In genomic region chr12:39920466-39920913, GRCm38 (mm10) we compare ENCODE assay signal across 9 mouse cellular contexts.
DNase-seq lines count a peak whose midpoint lies in the region; ATAC-seq and TF ChIP-seq lines count a peak whose summit lies in the region.
"Had no signal": no experiment of that assay in that cellular context is flagged by ENCODE, and none has a peak within 500 bp of the region (broad histone marks: within the 10 kb centered on the region; RNA-seq: fewer than 3 reads in every experiment).

No protein-coding gene starts in this region.

- ATAC-seq in megakaryocyte progenitor cell, adult 5-6 weeks (replicated peaks; ENCODE audit: poor library complexity): peak; percentile 39
- ATAC-seq in stomach, embryonic 14.5 days (ENCODE audit: insufficient number of reproducible peaks, insufficient read depth, low FRiP score, low read depth): peak; percentile 42; the same call in 1 of the 2 replicates
- ATAC-seq in erythroblast, adult 5-6 weeks (replicated peaks; ENCODE audit: low FRiP score, poor library complexity, severe bottlenecking): no peak

- no peak for TF ChIP-seq POLR2A in CH12.LX (IDR thresholded peaks at IDR 0.05; ENCODE audit: low read depth, low read length)
- no peak for TF ChIP-seq POLR2A in brain, embryonic 14.5 days (IDR thresholded peaks at IDR 0.05; ENCODE audit: borderline replicate concordance, extremely low read depth, insufficient read depth, insufficient read length, poor library complexity, severe bottlenecking)

- no peaks in the 10 kb centered on the region for H3K36me3 ChIP-seq in CH12.LX (replicated peaks in 1 of 2; ENCODE audit: control insufficient read depth in 1 of 2, insufficient read depth in 1 of 2, low read length in 1 of 2)
- H3K36me3 ChIP-seq in forebrain, embryonic 10.5 days (replicated peaks): no peaks in the 10 kb centered on the region
- no peaks in the 10 kb centered on the region for H3K36me3 ChIP-seq in stomach, embryonic 14.5 days (ENCODE audit: control insufficient read depth, insufficient read depth, low read length)
- H3K36me3 ChIP-seq: liver, embryonic 13.5 days had no signal

- no peaks in the 10 kb centered on the region for H3K79me2 ChIP-seq in CH12.LX (replicated peaks; ENCODE audit: control insufficient read depth, extremely low read depth, insufficient read depth, poor library complexity, severe bottlenecking)

- TF ChIP-seq EP300 in CH12.LX (IDR thresholded peaks at IDR 0.05; ENCODE audit: low read length): no peak

- no peak for TF ChIP-seq RAD21 in CH12.LX (IDR thresholded peaks at IDR 0.05; ENCODE audit: low read depth, low read length)

- in situ Hi-C loops in CH12.LX (cut with MboI; ENCODE audit: low pct_ligation_motif_present, low pct_unique_long_range_greater_than_20kb, low sequenced_read_pairs): no loop called here

- DNase-seq in CH12.LX (ENCODE audit: extremely low read depth): no peak
- DNase-seq in brain, embryonic 14.5 days (ENCODE audit: low read depth): peak; percentile 96
- peak; percentile 22 for DNase-seq in forebrain, embryonic 10.5 days (ENCODE audit: extremely low spot score, low spot score)
- peak; percentile 14 to 33 for DNase-seq in heart, postnatal 10 days
- DNase-seq in kidney, postnatal 4 days: peak; percentile 52 to 63
- DNase-seq: liver, embryonic 13.5 days had no signal

- H3K27me3 ChIP-seq in CH12.LX (replicated peaks): no peaks in the 10 kb centered on the region
- no peaks in the 10 kb centered on the region for H3K27me3 ChIP-seq in forebrain, embryonic 10.5 days (ENCODE audit: poor library complexity, severe bottlenecking)
- no peaks in the 10 kb centered on the region for H3K27me3 ChIP-seq in stomach, embryonic 14.5 days (ENCODE audit: control insufficient read depth, insufficient read depth, low read length)
- H3K27me3 ChIP-seq: liver, embryonic 13.5 days had no signal

- TF ChIP-seq CTCF in CH12.LX (conservative IDR thresholded peaks at IDR 0.05 in 1 of 2, IDR thresholded peaks at IDR 0.05 in 1 of 2; ENCODE audit: low read depth in 2 of 2, low read length in 2 of 2): no peak
- no peak for TF ChIP-seq CTCF in brain, embryonic 14.5 days (IDR thresholded peaks at IDR 0.05; ENCODE audit: borderline replicate concordance, extremely low read depth, insufficient read depth, insufficient read length)

- no peak overlapping the region for H3K9ac ChIP-seq in CH12.LX (ENCODE audit: insufficient read depth, low read depth)
- H3K9ac ChIP-seq in stomach, embryonic 14.5 days (replicated peaks; ENCODE audit: low read depth, low read length): no peak overlapping the region
- H3K9ac ChIP-seq: liver, embryonic 13.5 days had no signal

- H3K9me3 ChIP-seq in CH12.LX (replicated peaks; ENCODE audit: low read length): no peaks in the 10 kb centered on the region
- no peaks in the 10 kb centered on the region for H3K9me3 ChIP-seq in forebrain, embryonic 10.5 days
- no peaks in the 10 kb centered on the region for H3K9me3 ChIP-seq in stomach, embryonic 14.5 days (ENCODE audit: control insufficient read depth, low read depth, low read length)
- H3K9me3 ChIP-seq: liver, embryonic 13.5 days had no signal

- intact Hi-C loops in heart, postnatal 10 days (cut with DNase I): no loop called here

- peaks cover 3 to 4% of the 10 kb centered on the region in 2 experiments; a peak in 2 of 4 replicates for H3K4me1 ChIP-seq in CH12.LX (ENCODE audit: control insufficient read depth in 1 of 2, insufficient read depth in 2 of 2)
- peaks cover 25% of the 10 kb centered on the region for H3K4me1 ChIP-seq in forebrain, embryonic 10.5 days
- H3K4me1 ChIP-seq in stomach, embryonic 14.5 days (ENCODE audit: control insufficient read depth, insufficient read depth, low read length): no peaks in the 10 kb centered on the region
- H3K4me1 ChIP-seq: liver, embryonic 13.5 days had no signal

- no peak overlapping the region for H3K27ac ChIP-seq in CH12.LX (ENCODE audit: insufficient read depth, low read depth)
- H3K27ac ChIP-seq in forebrain, embryonic 10.5 days: peak overlapping the region; percentile 20; the same call in 1 of the 2 replicates
- no peak overlapping the region for H3K27ac ChIP-seq in stomach, embryonic 14.5 days (ENCODE audit: low read length)
- H3K27ac ChIP-seq: liver, embryonic 13.5 days had no signal

- WGBS in forebrain, embryonic 10.5 days: 15% methylated on average over 8 of the region's 8 CpGs
- WGBS in stomach, embryonic 14.5 days: 13% methylated on average over 8 of the region's 8 CpGs

- dilution Hi-C loops in CH12.LX (cut with MboI; ENCODE audit: extremely low pct_ligation_motif_present, extremely low pct_unique_long_range_greater_than_20kb, low sequenced_read_pairs): no loop called here

- H3K4me3 ChIP-seq in CH12.LX (replicated peaks in 1 of 3; ENCODE audit: low read depth in 2 of 3, low read length in 2 of 3, poor library complexity in 1 of 3): no peak overlapping the region
- H3K4me3 ChIP-seq in forebrain, embryonic 10.5 days: no peak overlapping the region
- H3K4me3 ChIP-seq in stomach, embryonic 14.5 days (ENCODE audit: low read depth, low read length): no peak overlapping the region
- H3K4me3 ChIP-seq: liver, embryonic 13.5 days had no signal

- H3K4me2 ChIP-seq in CH12.LX (ENCODE audit: insufficient read depth, low read depth, poor library complexity, severe bottlenecking): no peak overlapping the region
- no peak overlapping the region for H3K4me2 ChIP-seq in stomach, embryonic 14.5 days (replicated peaks; ENCODE audit: low read depth, low read length)
- H3K4me2 ChIP-seq: liver, embryonic 13.5 days had no signal

TF ChIP-seq in CH12.LX, 34 proteins besides CTCF, POLR2A, EP300 and RAD21:
- no peak for TF ChIP-seq USF1 (IDR thresholded peaks at IDR 0.05; ENCODE audit: low read depth, low read length)
- TF ChIP-seq BHLHE40 (IDR thresholded peaks at IDR 0.05; ENCODE audit: low read depth, low read length): 0 out of 2 replicates have a peak, but pooled peaks have one; percentile 13
